Mouse (Mus musculus) embryo, embryonic 11 days (tissue): ENCODE measurements around the gene Sdk1.

Source experiments
- DNase-seq: peaks from one replicate; pipeline ENCODE4 v3.0.0-alpha.2; 2015

The Sdk1 gene

DNA sequence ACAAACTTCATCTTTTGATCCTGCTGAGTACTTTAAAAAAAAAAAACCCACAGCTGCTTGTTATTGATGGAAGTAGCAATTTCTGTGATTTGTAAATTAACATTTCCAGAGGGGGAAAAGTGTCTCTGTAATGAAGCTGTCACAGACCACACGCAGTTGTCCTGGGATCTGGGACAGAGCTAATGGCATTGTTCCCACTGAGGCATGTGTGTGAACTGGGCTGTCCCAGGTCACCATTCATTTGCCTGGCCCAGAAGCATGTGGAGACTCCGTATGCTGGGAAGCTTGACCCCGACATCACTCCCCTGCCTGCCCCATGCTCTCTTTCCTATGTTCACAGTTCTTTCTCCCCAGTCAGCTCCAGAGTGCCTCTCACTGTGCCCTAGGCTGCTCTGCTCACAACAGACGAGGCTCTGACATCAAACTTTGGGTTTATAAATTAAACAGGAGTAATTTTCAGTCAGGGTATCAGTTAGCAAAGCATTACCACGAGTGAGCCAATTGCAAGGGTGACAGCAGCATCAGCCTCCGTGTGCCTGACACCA, 408.6 kb downstream of the Sdk1 start:
- DNase-seq: no peak

- no peak for DNase-seq
Observed at GRCm38 (mm10) chr5:141651690-141652377, 410.5 kb downstream of the Sdk1 start.

- no peak for DNase-seq
Observed at GRCm38 (mm10) chr5:141676371-141676770, 435.1 kb downstream of the Sdk1 start.

DNA sequence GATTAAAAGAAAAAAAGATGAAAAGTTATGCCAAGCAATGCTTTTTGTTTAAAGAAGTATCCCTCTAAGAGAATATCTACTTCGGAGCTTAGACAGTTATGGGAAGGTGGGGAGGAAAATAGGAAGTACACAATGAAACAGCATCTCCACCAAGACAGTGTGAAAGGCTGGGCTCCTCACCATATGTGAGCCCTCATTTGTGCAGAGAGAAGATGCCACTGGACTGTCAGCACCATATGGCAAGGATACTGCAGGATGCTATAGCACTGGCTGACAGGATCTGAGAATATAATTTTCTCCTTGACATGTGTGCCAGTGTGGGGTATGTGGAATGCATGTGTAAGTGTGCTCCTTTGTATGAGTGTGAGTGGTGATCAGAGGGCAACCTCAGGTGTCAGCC, 435.7 kb downstream of the Sdk1 start:
- DNase-seq: no peak

- no peak for DNase-seq
Observed at GRCm38 (mm10) chr5:141677841-141678240, 436.6 kb downstream of the Sdk1 start.

DNA sequence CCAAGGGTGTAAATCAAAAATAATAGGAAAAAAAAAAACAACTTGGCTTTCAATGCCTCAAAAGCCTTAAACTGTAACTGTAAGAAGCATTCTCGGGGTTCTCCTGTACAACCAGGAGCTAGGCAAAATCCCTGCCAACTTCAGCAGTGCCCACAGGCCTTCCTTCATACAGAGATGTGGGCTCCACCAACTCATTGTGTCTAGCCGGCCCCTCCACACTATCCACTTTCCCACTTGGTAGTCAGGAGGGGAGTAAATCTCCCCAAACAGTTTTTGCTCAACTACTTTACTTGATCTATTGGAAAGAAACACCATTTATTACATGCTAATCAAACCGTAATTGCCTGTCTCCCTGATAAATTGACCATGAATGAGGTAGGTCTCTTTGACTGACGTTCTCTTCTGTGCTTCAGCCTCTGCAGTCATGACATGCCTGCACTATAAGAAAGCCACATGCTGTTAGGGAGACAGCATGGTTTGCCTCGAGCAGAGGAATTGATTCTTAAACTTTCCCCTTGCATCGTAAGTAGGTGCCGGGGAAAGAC, 445.7 kb downstream of the Sdk1 start:
- no peak for DNase-seq

DNA sequence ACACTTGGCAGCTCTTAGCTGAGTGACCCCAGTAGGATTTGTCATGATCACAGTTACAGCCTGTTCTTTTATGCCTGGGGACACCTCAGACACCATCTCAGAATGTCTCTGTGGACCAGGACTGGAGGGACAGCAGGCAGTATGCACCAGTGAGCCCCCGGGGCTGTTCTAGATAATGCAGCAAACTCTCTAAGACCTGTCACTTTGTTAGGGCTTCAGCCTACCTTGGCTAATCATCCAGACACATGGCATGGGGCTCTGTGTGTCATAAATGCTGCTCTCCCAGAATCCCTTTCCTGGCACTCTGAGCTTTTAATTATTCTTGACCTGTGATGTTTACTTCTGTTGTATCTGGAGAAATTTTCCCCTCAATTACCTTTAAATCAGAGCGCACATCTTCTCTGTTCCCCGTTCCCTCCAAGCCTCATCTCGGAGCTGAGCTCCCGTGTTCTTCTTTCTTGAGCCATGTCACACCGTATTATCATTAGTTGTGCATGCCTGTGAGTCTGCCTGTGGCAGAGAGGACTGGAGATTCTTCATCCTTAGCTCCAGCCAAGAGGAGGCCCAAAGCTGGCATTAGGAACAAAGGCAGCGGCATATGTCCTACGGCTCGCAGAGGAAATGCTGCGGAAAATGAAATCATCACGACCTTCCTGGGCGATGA, 448.3 kb downstream of the Sdk1 start:
- no peak for DNase-seq

GRCm38 (mm10) chr5:141691482-141691975, 450.2 kb downstream of the Sdk1 start:
- no peak for DNase-seq

DNA sequence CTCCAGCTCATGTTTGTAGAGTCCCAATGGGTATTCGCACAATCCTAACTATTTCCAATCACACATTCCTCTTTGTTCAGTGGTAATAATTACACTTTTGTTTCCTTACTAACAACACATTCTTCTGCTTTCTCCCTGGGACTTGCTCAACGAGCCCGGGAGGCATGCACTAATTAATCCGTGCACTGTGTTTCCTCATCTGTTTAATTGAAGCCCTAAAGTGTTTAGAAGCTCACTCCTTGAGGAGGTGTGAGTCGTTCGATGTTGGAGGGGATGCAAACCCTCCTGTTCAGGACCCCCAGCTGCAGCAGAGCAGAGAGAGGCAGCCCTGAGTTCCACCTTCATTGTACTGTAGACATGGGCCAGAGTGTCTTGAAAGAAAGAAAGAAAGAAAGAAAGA, 452.4 kb downstream of the Sdk1 start:
- DNase-seq: no peak

GRCm38 (mm10) chr5:141694901-141695300, 453.6 kb downstream of the Sdk1 start:
- DNase-seq: no peak

DNA sequence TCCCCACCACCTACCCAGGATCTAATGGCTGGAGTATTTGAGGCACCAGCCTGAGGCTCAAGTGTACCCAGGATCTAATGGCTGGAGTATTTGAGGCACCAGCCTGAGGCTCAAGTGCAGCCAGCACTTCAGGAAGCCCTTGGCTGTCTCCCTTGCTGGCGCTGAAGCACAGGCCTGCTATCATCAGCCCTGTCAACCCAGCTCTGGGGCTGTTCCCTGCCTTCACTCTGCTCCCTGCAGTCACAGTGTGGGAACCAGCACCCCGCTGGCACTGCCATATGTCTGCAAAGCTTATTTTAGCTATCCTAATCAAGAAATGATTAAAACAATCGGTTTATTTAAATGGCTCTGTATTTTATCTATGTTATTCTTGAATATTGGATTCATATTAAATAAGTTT, 457.1 kb downstream of the Sdk1 start:
- DNase-seq: no peak

- peak; percentile 64 for DNase-seq
Observed at GRCm38 (mm10) chr5:141720751-141721150, 479.5 kb downstream of the Sdk1 start.

DNA sequence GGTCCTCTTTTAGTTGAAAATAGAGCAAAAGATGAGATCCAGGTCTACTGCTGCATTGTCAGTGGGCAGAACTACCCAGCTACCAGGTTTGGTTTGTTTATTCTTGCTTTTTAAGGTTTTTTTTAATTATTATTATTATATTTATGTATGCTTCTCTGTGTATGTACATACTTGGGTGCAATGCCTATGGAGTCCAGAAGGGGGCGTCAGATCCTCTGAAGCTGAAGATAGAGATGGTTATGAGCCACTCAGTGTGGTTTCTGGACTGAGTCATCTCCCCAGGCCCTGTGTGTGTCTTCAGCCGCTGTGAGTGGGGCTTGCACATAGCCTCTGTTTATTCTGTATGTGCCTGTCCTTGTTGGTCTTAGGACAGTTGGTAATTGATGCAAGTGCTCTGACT, 486.7 kb downstream of the Sdk1 start:
- no peak for DNase-seq

- no peak for DNase-seq
Observed at GRCm38 (mm10) chr5:141730006-141730405, 488.7 kb downstream of the Sdk1 start.

GRCm38 (mm10) chr5:141738725-141739124, 497.4 kb downstream of the Sdk1 start:
- no peak for DNase-seq

DNA sequence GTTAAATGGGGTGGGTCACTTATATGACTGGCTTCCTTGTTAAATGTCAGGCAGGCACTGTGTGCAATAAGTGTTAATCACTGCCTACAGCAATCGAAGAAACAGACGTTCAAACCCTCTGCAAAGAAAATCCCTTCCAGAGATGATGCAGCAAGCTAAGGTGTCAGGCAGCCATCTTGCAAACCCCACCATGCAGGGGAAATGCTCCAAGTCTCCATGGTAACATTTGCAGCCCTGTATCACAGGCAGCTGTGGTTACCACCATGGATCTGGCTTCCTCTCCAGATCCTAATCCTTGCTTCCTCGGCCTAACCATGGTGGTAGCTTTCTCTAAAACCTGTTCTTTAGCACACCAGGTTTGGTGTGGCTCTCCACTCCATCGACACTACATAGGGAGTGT, 507.5 kb downstream of the Sdk1 start:
- no peak for DNase-seq

- no peak for DNase-seq
Observed at GRCm38 (mm10) chr5:141754278-141754677, 513.0 kb downstream of the Sdk1 start.

DNA sequence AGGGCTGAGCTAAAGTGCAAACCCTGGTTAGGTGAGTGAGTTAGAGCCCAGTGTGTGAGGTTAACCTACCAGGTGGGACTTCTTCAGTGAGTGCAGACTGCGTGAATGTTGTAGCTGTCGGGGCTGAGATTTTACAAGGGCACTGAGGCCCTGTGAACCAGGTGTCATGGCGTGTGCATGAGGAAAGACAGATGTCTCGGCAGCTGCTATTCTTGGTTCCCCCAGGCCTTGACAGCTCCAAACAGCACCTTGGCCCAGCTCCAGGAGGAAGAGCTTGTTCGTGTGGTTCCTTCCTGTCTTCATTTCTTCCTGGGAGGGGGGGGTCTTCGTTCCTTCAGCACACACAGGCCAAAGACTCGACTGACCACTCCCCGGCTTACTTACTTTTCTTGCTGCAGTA, 517.6 kb downstream of the Sdk1 start:
- DNase-seq: peak; percentile 21

DNA sequence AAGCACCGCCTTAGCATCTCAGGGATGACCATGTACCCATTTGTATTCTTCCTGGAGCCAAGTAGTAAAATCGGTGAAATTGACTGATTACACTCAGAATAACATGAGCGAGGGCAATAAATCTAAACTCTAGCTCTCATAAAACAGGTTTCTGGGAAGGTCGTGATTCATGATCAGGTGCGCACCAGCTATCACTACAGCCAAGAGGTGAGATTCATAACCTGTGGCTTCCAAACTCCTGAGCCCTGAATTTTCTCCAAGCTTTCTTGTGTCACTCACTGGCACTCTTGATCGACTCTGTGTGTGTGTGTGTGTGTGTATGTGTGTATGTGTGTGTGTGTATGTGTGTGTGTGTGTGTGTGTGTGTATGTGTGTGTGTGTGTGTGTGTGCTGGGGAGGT, 522.8 kb downstream of the Sdk1 start:
- no peak for DNase-seq

DNA sequence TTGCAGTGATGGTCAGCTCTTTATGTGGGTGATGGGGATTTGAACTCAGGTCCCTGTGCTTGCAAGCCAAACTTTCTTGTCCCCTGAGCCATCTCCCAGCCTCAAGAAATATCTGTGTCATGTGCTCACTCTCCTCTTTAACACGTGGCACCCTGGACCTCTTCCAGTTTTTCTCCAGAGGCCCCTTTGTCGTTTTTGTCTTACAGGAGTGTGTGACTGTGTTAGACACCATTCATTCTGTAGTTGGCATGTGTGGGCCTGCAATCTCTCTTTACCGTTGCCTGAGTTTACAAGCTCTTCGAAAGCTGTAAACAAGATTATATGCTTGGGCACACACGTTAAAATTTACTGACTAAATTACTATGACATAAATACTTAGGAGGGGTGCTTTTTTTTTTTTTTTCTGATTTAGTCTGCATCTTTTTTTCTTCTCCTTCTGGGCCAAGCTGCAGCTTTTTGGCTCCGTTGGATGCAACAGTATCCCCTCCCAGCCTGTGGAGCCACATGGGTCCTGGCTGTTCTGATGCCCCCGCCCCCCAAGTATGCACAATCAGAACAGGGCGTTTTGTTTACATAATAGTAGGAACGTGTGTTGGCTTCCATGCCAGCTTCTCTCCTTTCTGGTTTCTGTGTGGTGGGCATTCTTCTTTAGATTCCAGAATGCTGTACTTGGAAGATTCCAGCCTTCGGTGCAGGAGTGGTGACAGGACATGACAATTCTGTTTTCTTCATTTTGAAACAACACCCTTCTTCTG, 527.6 kb downstream of the Sdk1 start:
- DNase-seq: no peak

- DNase-seq: no peak
Observed at GRCm38 (mm10) chr5:141771516-141771915, 530.2 kb downstream of the Sdk1 start.

GRCm38 (mm10) chr5:141778231-141778630, 536.9 kb downstream of the Sdk1 start:
- no peak for DNase-seq

GRCm38 (mm10) chr5:141781142-141781541, 539.9 kb downstream of the Sdk1 start:
- DNase-seq: no peak
